Mouse (Mus musculus) ES-E14 (cell line): ENCODE measurements around the gene Zfp652. TPM values are rescaled to one million over a fixed set of nuclear protein-coding genes. Genes with fewer than 3 reads are reported as not detected.

Experiments used
- DNase-seq: peaks from one replicate; pipeline ENCODE4 v3.0.0-alpha.2; 2013; ENCODE audit warnings: low read depth, low spot score
- H3K27ac ChIP-seq: 2 replicates; pipeline ENCODE4 v1.5.1; 2012; ENCODE audit warnings: low read depth, mild to moderate bottlenecking, low read length, moderate library complexity, mixed read lengths; ENCODE audit not compliant: poor library complexity, insufficient read depth, severe bottlenecking
- H3K36me3 ChIP-seq: 2 replicates; pipeline ENCODE4 v1.6.1; 2012; ENCODE audit warnings: mild to moderate bottlenecking, low read length, moderate library complexity, mixed read lengths; ENCODE audit not compliant: control insufficient read depth, poor library complexity, insufficient read depth, severe bottlenecking
- H3K4me1 ChIP-seq, 2 experiments: fragments of 150-350 bp in 1 of 2; sonication (generic) in 1 of 2; 2 replicates each; pipeline ENCODE4 v1.6.1; 2012; ENCODE audit warnings: low read length in 2 of 2, mild to moderate bottlenecking in 1 of 2, mixed read lengths in 1 of 2; ENCODE audit not compliant: control insufficient read depth in 2 of 2, insufficient read depth in 2 of 2, poor library complexity in 1 of 2
- H3K4me3 ChIP-seq, 2 experiments: fragments of 150-350 bp in 1 of 2; sonication (generic) in 1 of 2; 2 replicates each; pipeline ENCODE4 v1.5.1; 2012; ENCODE audit warnings: low read length in 2 of 2, low read depth in 1 of 2, mild to moderate bottlenecking in 1 of 2, mixed read lengths in 1 of 2; ENCODE audit not compliant: insufficient read depth in 1 of 2, poor library complexity in 1 of 2, severe bottlenecking in 1 of 2
- H3K9ac ChIP-seq: 2 replicates; pipeline ENCODE4 v1.6.1; 2012; ENCODE audit warnings: low read depth, mild to moderate bottlenecking, low read length, mixed read lengths; ENCODE audit not compliant: poor library complexity, insufficient read depth, severe bottlenecking
- H3K9me3 ChIP-seq: fragments of 150-350 bp; sonication (generic); 2 replicates; pipeline ENCODE4 v1.6.1; 2012; ENCODE audit warnings: low read depth, mild to moderate bottlenecking, low read length; ENCODE audit not compliant: control insufficient read depth, insufficient read depth
- CHD2 ChIP-seq: IDR thresholded peaks from 2 replicates; pipeline ENCODE4 v1.6.1; 2014; ENCODE audit warnings: mild to moderate bottlenecking, low read depth, low read length, inconsistent platforms
- HCFC1 ChIP-seq: IDR thresholded peaks from 2 replicates; pipeline ENCODE4 v1.6.1; 2012; ENCODE audit warnings: low read length, inconsistent platforms, borderline replicate concordance; ENCODE audit not compliant: insufficient read depth
- MAFK ChIP-seq: IDR thresholded peaks from 2 replicates; pipeline ENCODE4 v1.6.1; 2014; ENCODE audit warnings: mild to moderate bottlenecking, low read depth, low read length, inconsistent platforms; ENCODE audit not compliant: insufficient read depth
- ZC3H11A ChIP-seq: IDR thresholded peaks from 2 replicates; pipeline ENCODE4 v1.6.1; 2012; ENCODE audit warnings: low read depth, mild to moderate bottlenecking, inconsistent platforms, low read length, borderline replicate concordance
- ZNF384 ChIP-seq: IDR thresholded peaks from 2 replicates; pipeline ENCODE4 v1.6.1; 2012; ENCODE audit warnings: low read depth, low read length, inconsistent platforms
- in situ Hi-C, 2 experiments: fragments of 600-800 bp; cut with MboI; formaldehyde crosslinking; loops; one replicate each; pipeline ENCODE4 v1.15.1; 2025; ENCODE audit warnings: low sequenced_read_pairs in 2 of 2, inconsistent platforms in 1 of 2; ENCODE audit not compliant: unreplicated experiment in 2 of 2
- total RNA-seq: library from RNA; depleted of rRNA; stranded (reverse); fragments of 300-350 nt; gene quantifications from 2 replicates; pipeline ENCODE4 v1.2.3, GENCODE M21; 2012

Zfp652 gene
- total RNA-seq, 1 experiment: 26.9 TPM

DNA sequence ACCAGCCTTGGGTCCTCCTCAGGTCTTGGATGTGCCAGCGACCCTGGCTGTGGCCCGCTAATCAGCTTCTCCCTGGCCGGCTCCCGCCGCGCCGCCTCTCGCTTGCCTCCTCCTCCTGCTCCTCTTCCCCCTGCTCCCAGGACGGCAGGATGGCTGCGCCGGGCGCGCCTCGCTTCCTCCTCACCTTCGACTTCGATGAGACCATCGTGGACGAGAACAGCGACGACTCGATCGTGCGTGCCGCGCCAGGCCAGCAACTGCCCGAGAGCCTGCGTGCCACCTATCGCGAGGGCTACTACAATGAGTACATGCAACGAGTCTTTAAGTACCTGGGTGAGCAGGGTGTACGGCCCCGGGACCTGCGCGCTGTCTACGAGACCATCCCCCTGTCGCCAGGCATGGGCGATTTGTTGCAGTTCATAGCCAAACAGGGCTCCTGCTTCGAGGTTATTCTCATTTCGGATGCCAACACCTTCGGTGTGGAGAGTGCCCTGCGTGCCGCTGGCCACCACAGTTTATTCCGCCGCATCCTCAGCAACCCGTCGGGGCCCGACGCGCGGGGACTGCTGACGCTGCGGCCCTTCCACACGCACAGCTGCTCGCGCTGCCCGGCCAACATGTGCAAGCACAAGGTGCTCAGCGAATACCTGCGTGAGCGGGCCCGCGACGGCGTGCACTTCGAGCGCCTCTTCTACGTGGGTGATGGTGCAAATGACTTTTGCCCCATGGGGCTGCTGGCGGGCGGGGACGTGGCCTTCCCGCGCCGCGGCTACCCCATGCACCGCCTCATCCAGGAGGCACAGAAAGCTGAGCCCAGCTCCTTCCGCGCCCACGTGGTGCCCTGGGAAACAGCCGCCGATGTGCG, 118.2 kb downstream of the Zfp652 start:
- DNase-seq: no peak

DNA sequence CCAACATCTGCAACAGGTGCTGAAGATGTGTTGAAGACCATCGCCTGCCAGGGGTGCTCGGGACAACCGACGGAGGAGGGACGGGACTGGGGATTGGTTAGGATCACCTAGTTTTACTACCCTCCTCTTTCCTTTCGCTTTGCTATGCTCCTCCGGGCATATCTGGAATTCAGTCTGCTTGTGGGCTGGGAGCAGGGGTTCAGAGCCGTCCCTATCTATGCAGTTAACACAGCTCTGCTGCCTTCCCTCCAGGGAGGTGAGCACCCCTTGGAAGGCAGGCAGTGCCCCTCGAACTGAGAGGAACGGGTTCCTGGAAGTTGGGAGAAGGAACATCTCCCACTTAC, 118.8 kb downstream of the Zfp652 start:
- H3K36me3 ChIP-seq: no peaks in the 10 kb centered on the region
- no peaks in the 10 kb centered on the region for H3K9me3 ChIP-seq
- H3K9ac ChIP-seq: no peak overlapping the region
- peak overlapping the region; percentile 33 to 60; a peak in 2 of 4 replicates for H3K4me3 ChIP-seq
- TF ChIP-seq MAFK: no peak
- no peak for TF ChIP-seq ZC3H11A
- no peak for TF ChIP-seq CHD2
- no peak for TF ChIP-seq HCFC1
- no peak for TF ChIP-seq ZNF384
- no peak for DNase-seq
- no peak overlapping the region for H3K27ac ChIP-seq
- H3K4me1 ChIP-seq: peaks cover 8 to 36% of the 10 kb centered on the region in 2 experiments
- in situ Hi-C loops: no loop called here

More for the DNA sequence above, 118.2 kb downstream of the Zfp652 start:
- TF ChIP-seq ZC3H11A (no peak), CHD2 (peak; percentile 74)
- in situ Hi-C loops: no loop called here
- peak overlapping the region; percentile 56 for H3K9ac ChIP-seq
- H3K9me3 ChIP-seq: no peaks in the 10 kb centered on the region
- peaks cover 8 to 34% of the 10 kb centered on the region in 2 experiments for H3K4me1 ChIP-seq
- H3K27ac ChIP-seq: no peak overlapping the region
- peak overlapping the region; percentile 33 to 60; a peak in 3 of 4 replicates for H3K4me3 ChIP-seq
- no peaks in the 10 kb centered on the region for H3K36me3 ChIP-seq

DNA sequence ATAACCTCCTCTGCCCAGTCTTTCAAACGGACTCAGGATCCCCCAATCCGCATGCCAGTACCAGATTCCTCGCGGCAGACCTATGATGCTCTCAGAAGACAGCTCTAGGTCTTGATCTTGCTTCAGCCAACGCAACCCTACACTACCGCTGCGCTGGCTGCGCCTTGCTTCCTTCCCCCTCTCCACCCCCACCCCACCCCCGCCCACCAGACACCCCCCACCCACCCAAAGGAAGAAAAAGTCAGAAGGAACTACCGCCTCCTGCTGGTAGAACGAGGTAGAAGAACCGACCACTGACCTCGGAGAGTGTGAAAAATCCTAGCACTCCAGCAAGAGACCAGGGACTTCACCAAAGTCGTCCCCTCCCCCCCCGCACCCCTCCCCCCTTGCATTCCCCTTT, 119.2 kb downstream of the Zfp652 start:
- Histone ChIP-seq H3K27ac (no peak overlapping the region), H3K9me3 (no peaks in the 10 kb centered on the region), H3K4me3 (peak overlapping the region in 1 of 2 experiments; percentile 60; a peak in 1 of 4 replicates), H3K9ac (no peak overlapping the region), H3K4me1 (peaks cover 8 to 36% of the 10 kb centered on the region in 2 experiments), H3K36me3 (no peaks in the 10 kb centered on the region)
- in situ Hi-C loops: no loop called here
- no peak for TF ChIP-seq HCFC1
- TF ChIP-seq MAFK: no peak
- no peak for TF ChIP-seq ZC3H11A
- TF ChIP-seq CHD2: no peak
- TF ChIP-seq ZNF384: no peak
- DNase-seq: no peak

DNA sequence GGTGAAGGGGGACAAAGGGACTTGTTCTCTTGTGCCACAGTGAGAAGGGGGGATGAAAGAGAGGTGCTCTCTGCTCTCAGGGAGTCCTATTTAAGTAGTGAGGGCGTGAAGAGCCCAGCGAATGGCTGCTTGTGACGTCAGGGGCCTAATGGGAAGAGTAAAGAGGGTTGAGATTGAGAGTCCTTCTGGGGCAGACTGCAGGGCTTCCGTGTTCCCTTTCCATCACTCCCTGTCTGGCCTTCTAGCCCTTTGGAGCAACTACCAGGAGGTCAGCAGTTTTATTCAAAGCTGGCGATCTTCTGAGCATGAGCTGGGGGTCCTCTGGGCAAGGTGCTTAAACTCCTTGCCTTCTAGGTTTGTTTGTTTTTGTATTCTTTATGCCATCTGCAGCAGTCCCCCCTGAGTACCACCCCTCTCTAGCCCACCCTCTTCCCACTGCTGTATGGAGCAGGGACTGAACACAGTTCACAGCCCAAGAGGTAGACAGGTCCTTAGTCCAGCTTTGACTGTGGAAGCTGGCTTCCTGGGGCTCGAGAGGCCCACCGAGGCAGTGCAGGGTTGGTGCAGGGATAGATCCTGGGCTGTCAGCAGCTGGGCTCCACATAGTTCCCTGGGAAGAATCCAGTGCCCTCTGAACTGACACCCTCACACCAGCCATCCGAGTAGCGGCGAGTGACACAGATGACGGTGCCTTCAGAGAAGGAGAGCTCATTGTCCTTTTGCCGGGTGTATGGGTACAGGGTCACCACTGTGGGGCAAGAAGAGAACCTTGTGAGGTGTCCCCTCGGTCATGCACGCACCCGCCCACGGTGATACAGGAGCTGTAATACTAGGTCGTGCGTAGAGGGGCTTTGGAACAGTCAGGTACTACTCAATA, 119.9 kb downstream of the Zfp652 start:
- TF ChIP-seq ZNF384 (no peak), ZC3H11A (no peak), CHD2 (no peak), MAFK (no peak), HCFC1 (no peak)
- H3K4me1 ChIP-seq: peaks cover 6 to 36% of the 10 kb centered on the region in 2 experiments
- no peaks in the 10 kb centered on the region for H3K36me3 ChIP-seq
- H3K9me3 ChIP-seq: no peaks in the 10 kb centered on the region
- H3K27ac ChIP-seq: no peak overlapping the region
- DNase-seq: no peak
- in situ Hi-C loops: no loop called here
- H3K9ac ChIP-seq: no peak overlapping the region
- H3K4me3 ChIP-seq: no peak overlapping the region
